Comparison of ENCODE assay signal across 16 mouse cellular contexts in the genomic region with DNA sequence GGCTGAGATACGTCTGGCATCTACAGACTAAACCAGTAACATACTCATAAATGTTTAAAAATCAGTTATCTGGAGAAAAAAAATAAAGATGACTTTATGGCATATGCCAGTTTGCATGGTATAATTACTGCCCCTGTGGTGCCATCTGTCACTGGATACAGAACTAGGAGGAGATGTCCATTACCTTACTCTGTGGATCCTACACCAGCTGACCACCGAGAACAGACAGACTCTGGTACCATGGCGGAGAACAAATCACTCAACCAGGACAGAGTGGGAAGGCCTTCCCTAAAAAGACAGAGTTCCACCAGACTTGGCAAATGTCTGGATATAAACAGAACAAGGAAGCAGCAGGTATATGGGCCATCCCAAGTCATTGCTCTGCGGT.
DNase-seq lines count a peak whose midpoint lies in the region; ATAC-seq and TF ChIP-seq lines count a peak whose summit lies in the region.
"Had no signal": no experiment of that assay in that cellular context is flagged by ENCODE, and none has a peak within 500 bp of the region (broad histone marks: within the 10 kb centered on the region; RNA-seq: fewer than 3 reads in every experiment).

No protein-coding gene starts in this region.

- no peaks in the 10 kb centered on the region for H3K27me3 ChIP-seq in heart, embryonic 14.5 days (ENCODE audit: control insufficient read depth, insufficient read depth, low read length)
- H3K27me3 ChIP-seq in lung, embryonic 14.5 days (ENCODE audit: insufficient read depth, low read length): no peaks in the 10 kb centered on the region
- no peaks in the 10 kb centered on the region for H3K27me3 ChIP-seq in embryonic facial prominence, embryonic 15.5 days
- H3K27me3 ChIP-seq in myocyte (ENCODE audit: control insufficient read depth, insufficient read depth, insufficient read length): no peaks in the 10 kb centered on the region
- no peaks in the 10 kb centered on the region for H3K27me3 ChIP-seq in kidney, adult 2 months (replicated peaks; ENCODE audit: control insufficient read depth, insufficient read depth, low read length)
- H3K27me3 ChIP-seq: embryonic facial prominence, embryonic 12.5 days; liver, embryonic 15.5 days; midbrain, embryonic 15.5 days had no signal

- WGBS in heart, embryonic 14.5 days: 88% methylated on average over 4 of the region's 4 CpGs
- WGBS in lung, embryonic 14.5 days: 69% methylated on average over 4 of the region's 4 CpGs
- WGBS in embryonic facial prominence, embryonic 15.5 days: 83% methylated on average over 4 of the region's 4 CpGs
- 83% methylated on average over 4 of the region's 4 CpGs for WGBS in kidney, adult 2 months

- TF ChIP-seq CTCF in lung, embryonic 14.5 days (IDR thresholded peaks at IDR 0.05; ENCODE audit: low read depth): no peak
- TF ChIP-seq CTCF in kidney, adult 2 months (conservative IDR thresholded peaks at IDR 0.05; ENCODE audit: insufficient read depth, insufficient read length, low read depth, low read length): no peak

- no peak overlapping the region for H3K4me3 ChIP-seq in heart, embryonic 14.5 days (ENCODE audit: control insufficient read depth in 1 of 2, insufficient read depth in 1 of 2, low read depth in 1 of 2, low read length in 2 of 2)
- H3K4me3 ChIP-seq in lung, embryonic 14.5 days (ENCODE audit: low read depth, low read length): no peak overlapping the region
- H3K4me3 ChIP-seq in embryonic facial prominence, embryonic 15.5 days (replicated peaks): no peak overlapping the region
- H3K4me3 ChIP-seq in myocyte: no peak overlapping the region
- H3K4me3 ChIP-seq in kidney, adult 2 months (ENCODE audit: insufficient read depth, low read depth, low read length): no peak overlapping the region
- H3K4me3 ChIP-seq: embryonic facial prominence, embryonic 12.5 days; heart, adult 2 months; layer of hippocampus, adult 2 months; liver, embryonic 15.5 days; midbrain, embryonic 15.5 days had no signal

- no peaks in the 10 kb centered on the region for H3K79me2 ChIP-seq in myocyte (ENCODE audit: control insufficient read depth, insufficient read depth)

- ATAC-seq in heart, embryonic 14.5 days (ENCODE audit: insufficient number of reproducible peaks, insufficient read depth, low FRiP score, low read depth): no peak
- no peak for ATAC-seq in lung, embryonic 14.5 days (ENCODE audit: insufficient read depth)
- no peak for ATAC-seq in embryonic facial prominence, embryonic 15.5 days (ENCODE audit: insufficient number of reproducible peaks, low FRiP score, low TSS enrichment, low read depth)
- ATAC-seq: midbrain, embryonic 15.5 days had no signal

- intact Hi-C loops in heart, postnatal 10 days (cut with DNase I): loop anchor here (5.0 kb wide), 2 partner anchors 88 to 218 kb away; partner anchors contain the start of gene Chst2

- no peak for DNase-seq in heart, postnatal 10 days
- no peak for DNase-seq in lung, embryonic 14.5 days
- DNase-seq in lung, postnatal 25 days (ENCODE audit: low spot score): no peak
- no peak for DNase-seq in kidney, adult 2 months
- DNase-seq: adrenal gland, postnatal 25 days; left cerebral cortex, postnatal 4 days; retina, postnatal 1 day had no signal

- H3K27ac ChIP-seq in heart, embryonic 14.5 days (replicated peaks in 1 of 2; ENCODE audit: control insufficient read depth in 1 of 2, insufficient read depth in 1 of 2, low read depth in 2 of 2, low read length in 2 of 2): peak overlapping the region; percentile 45 to 62; a peak in 3 of 4 replicates
- peak overlapping the region; percentile 77 for H3K27ac ChIP-seq in lung, embryonic 14.5 days (ENCODE audit: low read depth)
- H3K27ac ChIP-seq in embryonic facial prominence, embryonic 15.5 days (replicated peaks): peak overlapping the region; percentile 71
- no peak overlapping the region for H3K27ac ChIP-seq in kidney, adult 2 months (ENCODE audit: insufficient read depth, low read depth, low read length)
- H3K27ac ChIP-seq: embryonic facial prominence, embryonic 12.5 days; heart, adult 2 months; kidney, postnatal 0 days; layer of hippocampus, adult 2 months; midbrain, embryonic 15.5 days had no signal

- H3K9ac ChIP-seq in heart, embryonic 14.5 days (ENCODE audit: low read length): no peak overlapping the region
- no peak overlapping the region for H3K9ac ChIP-seq in lung, embryonic 14.5 days
- no peak overlapping the region for H3K9ac ChIP-seq in embryonic facial prominence, embryonic 15.5 days
- H3K9ac ChIP-seq: embryonic facial prominence, embryonic 12.5 days; liver, embryonic 15.5 days; midbrain, embryonic 15.5 days had no signal

- H3K9me3 ChIP-seq in heart, embryonic 14.5 days (ENCODE audit: control insufficient read depth, low read length): no peaks in the 10 kb centered on the region
- H3K9me3 ChIP-seq in lung, embryonic 14.5 days (ENCODE audit: low read depth, low read length): no peaks in the 10 kb centered on the region
- H3K9me3 ChIP-seq in embryonic facial prominence, embryonic 15.5 days (replicated peaks): no peaks in the 10 kb centered on the region
- H3K9me3 ChIP-seq: embryonic facial prominence, embryonic 12.5 days; liver, embryonic 15.5 days; midbrain, embryonic 15.5 days had no signal

- H3ac ChIP-seq in myocyte (ENCODE audit: control insufficient read depth, insufficient read length): no peak overlapping the region

- H3K4me1 ChIP-seq in heart, embryonic 14.5 days (ENCODE audit: control insufficient read depth in 2 of 2, insufficient read depth in 2 of 2, low read length in 2 of 2): peaks cover 34 to 46% of the 10 kb centered on the region in 2 experiments
- peaks cover 47% of the 10 kb centered on the region for H3K4me1 ChIP-seq in lung, embryonic 14.5 days (ENCODE audit: insufficient read depth)
- peaks cover 34% of the 10 kb centered on the region for H3K4me1 ChIP-seq in embryonic facial prominence, embryonic 15.5 days
- peaks cover 3% of the 10 kb centered on the region; the same call in 1 of the 2 replicates for H3K4me1 ChIP-seq in kidney, adult 2 months (ENCODE audit: control insufficient read depth, insufficient read depth, low read length)
- H3K4me1 ChIP-seq: midbrain, embryonic 15.5 days had no signal

- TF ChIP-seq POLR2A in myocyte (IDR thresholded peaks at IDR 0.05; ENCODE audit: insufficient read length, low read depth): no peak
- no peak for TF ChIP-seq POLR2A in kidney, adult 2 months (IDR thresholded peaks at IDR 0.05; ENCODE audit: low read depth, low read length)

- H3K4me2 ChIP-seq in heart, embryonic 14.5 days (ENCODE audit: low read length): no peak overlapping the region
- H3K4me2 ChIP-seq in lung, embryonic 14.5 days: no peak overlapping the region
- H3K4me2 ChIP-seq in embryonic facial prominence, embryonic 15.5 days (replicated peaks): no peak overlapping the region
- peak overlapping the region; percentile 49 for H3K4me2 ChIP-seq in myocyte (ENCODE audit: low read depth)
- H3K4me2 ChIP-seq: embryonic facial prominence, embryonic 12.5 days; liver, embryonic 15.5 days; midbrain, embryonic 15.5 days had no signal

- H3K36me3 ChIP-seq in heart, embryonic 14.5 days (ENCODE audit: control insufficient read depth, insufficient read depth, low read length): no peaks in the 10 kb centered on the region
- H3K36me3 ChIP-seq in lung, embryonic 14.5 days (ENCODE audit: insufficient read depth): no peaks in the 10 kb centered on the region
- H3K36me3 ChIP-seq in embryonic facial prominence, embryonic 15.5 days: no peaks in the 10 kb centered on the region
- no peaks in the 10 kb centered on the region for H3K36me3 ChIP-seq in myocyte (ENCODE audit: control insufficient read depth, insufficient read depth)
- H3K36me3 ChIP-seq in kidney, adult 2 months (ENCODE audit: control insufficient read depth, insufficient read depth, low read length): no peaks in the 10 kb centered on the region
- H3K36me3 ChIP-seq: embryonic facial prominence, embryonic 12.5 days; liver, embryonic 15.5 days; midbrain, embryonic 15.5 days had no signal

TF ChIP-seq in myocyte, 11 proteins besides CTCF, POLR2A, EP300 and RAD21:
- no peak for TF ChIP-seq CEBPB (IDR thresholded peaks at IDR 0.05; ENCODE audit: insufficient read depth, poor library complexity, severe bottlenecking)
- TF ChIP-seq E2F4 (IDR thresholded peaks at IDR 0.05; ENCODE audit: insufficient read depth): no peak
- TF ChIP-seq REST (IDR thresholded peaks at IDR 0.05; ENCODE audit: insufficient read depth, insufficient read length): no peak
- no peak for TF ChIP-seq TCF3 (IDR thresholded peaks at IDR 0.05; ENCODE audit: insufficient read length, low read depth)
- TF ChIP-seq POLR2AphosphoS2 (IDR thresholded peaks at IDR 0.05; ENCODE audit: insufficient read length, low read depth): no peak
- no peak for TF ChIP-seq MAX (IDR thresholded peaks at IDR 0.05; ENCODE audit: low read depth)
